In genomic region chr6:121260548-121260947, GRCm38 (mm10) we compare ENCODE assay signal across 9 mouse cellular contexts. TPM values are rescaled to one million over a fixed set of nuclear protein-coding genes. Genes with fewer than 3 reads are reported as not detected.
DNase-seq lines count a peak whose midpoint lies in the region; ATAC-seq and TF ChIP-seq lines count a peak whose summit lies in the region.
"Had no signal": no experiment of that assay in that cellular context is flagged by ENCODE, and none has a peak within 500 bp of the region (broad histone marks: within the 10 kb centered on the region; RNA-seq: fewer than 3 reads in every experiment).

No protein-coding gene starts in this region.

- H3K4me2 ChIP-seq in liver, embryonic 11.5 days: no peak overlapping the region

- peaks cover 4% of the 10 kb centered on the region; the same call in 1 of the 2 replicates for H3K79me2 ChIP-seq in liver, adult 2 months (ENCODE audit: control insufficient read depth, insufficient read depth, low read length)

- no peak overlapping the region for H3K9ac ChIP-seq in liver, adult 2 months (ENCODE audit: low read depth, low read length)
- H3K9ac ChIP-seq in liver, embryonic 11.5 days (ENCODE audit: low read depth, low read length): no peak overlapping the region

- no peak overlapping the region for H3K27ac ChIP-seq in liver, adult 2 months (replicated peaks; ENCODE audit: insufficient read depth, low read depth, low read length)
- no peak overlapping the region for H3K27ac ChIP-seq in liver, embryonic 11.5 days (ENCODE audit: low read depth, low read length)

- no peaks in the 10 kb centered on the region for H3K27me3 ChIP-seq in liver, adult 2 months (ENCODE audit: control insufficient read depth, insufficient read depth, low read length)
- H3K27me3 ChIP-seq in liver, embryonic 11.5 days (replicated peaks; ENCODE audit: control insufficient read depth, insufficient read depth, low read length): no peaks in the 10 kb centered on the region

- peak; percentile 55 for DNase-seq in liver, adult 2 months (ENCODE audit: extremely low read depth, low read depth, low spot score)
- DNase-seq in liver, embryonic 11.5 days (ENCODE audit: low spot score): no peak
- peak; percentile 73 for DNase-seq in adrenal gland, adult 2 months
- DNase-seq in embryo, embryonic 11 days: peak; percentile 78
- peak; percentile 71 to 80 for DNase-seq in heart, postnatal 36 days
- peak; percentile 77 to 80 for DNase-seq in left cerebral cortex, postnatal 25 days (ENCODE audit: low spot score in 2 of 2)
- peak; percentile 26 for DNase-seq in ovary, postnatal 10 days (ENCODE audit: low spot score)
- peak; percentile 80 for DNase-seq in thymus, postnatal 25 days

- TF ChIP-seq POLR2A in liver, adult 2 months (IDR thresholded peaks at IDR 0.05; ENCODE audit: extremely low read depth, insufficient read depth, low read length): no peak

- peaks cover 5% of the 10 kb centered on the region for H3K9me3 ChIP-seq in liver, embryonic 11.5 days (ENCODE audit: control insufficient read depth, low read length)

- intact Hi-C loops in heart, postnatal 36 days (cut with DNase I): loop anchor here (2.0 kb wide), 1 partner anchor 76 kb away; no protein-coding TSS in a partner anchor
- intact Hi-C loops in left cerebral cortex, postnatal 25 days (cut with DNase I): no loop called here

- peak; percentile 66 for TF ChIP-seq CTCF in liver, adult 2 months (IDR thresholded peaks at IDR 0.05; ENCODE audit: low read depth, low read length)

- H3K36me3 ChIP-seq in liver, adult 2 months (ENCODE audit: control insufficient read depth, insufficient read depth, low read length): peaks cover 31% of the 10 kb centered on the region
- H3K36me3 ChIP-seq in liver, embryonic 11.5 days (ENCODE audit: control insufficient read depth, insufficient read depth, low read length): no peaks in the 10 kb centered on the region

- no peaks in the 10 kb centered on the region for H3K4me1 ChIP-seq in liver, adult 2 months (ENCODE audit: control insufficient read depth, insufficient read depth, low read length)
- no peaks in the 10 kb centered on the region for H3K4me1 ChIP-seq in liver, embryonic 11.5 days (replicated peaks; ENCODE audit: control insufficient read depth, insufficient read depth, low read length)

- 27% methylated on average over 9 of the region's 9 CpGs for WGBS in liver, adult 2 months
- WGBS in liver, embryonic 11.5 days: 29% methylated on average over 9 of the region's 9 CpGs

- H3K4me3 ChIP-seq in liver, adult 2 months (ENCODE audit: insufficient read depth, low read depth, low read length): no peak overlapping the region
- H3K4me3 ChIP-seq in liver, embryonic 11.5 days (ENCODE audit: low read depth, low read length): no peak overlapping the region

- no peak for ATAC-seq in liver, embryonic 11.5 days (replicated peaks; ENCODE audit: low FRiP score)

RNA-seq across cellular contexts. Expression of gene Usp18, which starts 14.8 kb away (rescaled TPM):
- total RNA-seq in liver, adult 2 months (2014; rRNA removed): 16.8 and 25.5 TPM in 2 replicates
- polyA plus RNA-seq in liver, adult 2 months (2012; rRNA removed): 9.7 and 27.8 TPM in 2 replicates
- 3.6 and 5.5 TPM in 2 replicates for polyA plus RNA-seq in liver, embryonic 11.5 days (2014; fragmentation: Nextera tagmentation; extraction: Ambion mirVana)
- 1 to 10 TPM; 2.7 TPM for total RNA-seq in adrenal gland, adult 2 months (2021)
- 7.6 and 9.6 TPM in 2 replicates for polyA plus RNA-seq in adrenal gland, adult 2 months (2012; rRNA removed)
- 1 to 10 TPM; 1.6 to 2.7 TPM for total RNA-seq in heart, postnatal 36 days (2021)
- 1 to 10 TPM in 1 of 2 experiments, under 1 TPM in 1; 0.39 to 1.1 TPM for total RNA-seq in left cerebral cortex, postnatal 25 days (2021)

RNA-seq across cellular contexts. Expression of gene Slc6a13, which starts 39.5 kb away (rescaled TPM):
- 159 and 178 TPM in 2 replicates for total RNA-seq in liver, adult 2 months (2014; rRNA removed)
- polyA plus RNA-seq in liver, adult 2 months (2012; rRNA removed): 264 and 272 TPM in 2 replicates
- 17.6 and 18.7 TPM in 2 replicates for polyA plus RNA-seq in liver, embryonic 11.5 days (2014; fragmentation: Nextera tagmentation; extraction: Ambion mirVana)
- total RNA-seq in adrenal gland, adult 2 months (2021): 1 to 10 TPM; 1.1 to 2.5 TPM
- 1.6 and 1.9 TPM in 2 replicates for polyA plus RNA-seq in adrenal gland, adult 2 months (2012; rRNA removed)
- total RNA-seq in heart, postnatal 36 days (2021): under 1 TPM in 1 of 2 experiments, not detected in 1; 0.41 TPM
- total RNA-seq in left cerebral cortex, postnatal 25 days (2021): 10 to 100 TPM; 12.5 to 20.7 TPM

RNA-seq across cellular contexts. Expression of gene Tuba8, which starts 50.1 kb away (rescaled TPM):
- total RNA-seq in liver, adult 2 months (2014; rRNA removed): 0.55 and 1.9 TPM in 2 replicates
- 1.5 and 1.6 TPM in 2 replicates for polyA plus RNA-seq in liver, adult 2 months (2012; rRNA removed)
- 10.5 and 11.5 TPM in 2 replicates for polyA plus RNA-seq in liver, embryonic 11.5 days (2014; fragmentation: Nextera tagmentation; extraction: Ambion mirVana)
- total RNA-seq in adrenal gland, adult 2 months (2021): 10 to 100 TPM; 13.3 to 16.5 TPM
- 2.0 and 2.3 TPM in 2 replicates for polyA plus RNA-seq in adrenal gland, adult 2 months (2012; rRNA removed)
- 100 to 1,000 TPM in 1 of 2 experiments, 10 to 100 TPM in 1; 94.4 to 144 TPM for total RNA-seq in heart, postnatal 36 days (2021)
- total RNA-seq in left cerebral cortex, postnatal 25 days (2021): 10 to 100 TPM; 10.3 to 10.6 TPM
- polyA plus RNA-seq: heart, embryonic 14.5 days had no signal

Comparison
In these comparisons a context has a peak if more than half of its experiments do, and no peak if none do; other contexts are left out.
1. RNA of gene Tuba8, which starts 50.1 kb away (total RNA-seq): 94.4 to 144 TPM in heart, postnatal 36 days; 13.3 to 16.5 TPM in adrenal gland, adult 2 months, 10.3 to 10.6 TPM in left cerebral cortex, postnatal 25 days and 0.55 to 1.9 TPM in liver, adult 2 months; every median in the first group is over 4 times any median in the second.